Mouse (Mus musculus) layer of hippocampus, adult 9-10 months (tissue): Measurements from ENCODE around the gene Pax2.

ENCODE experiments used
- DNase-seq: peaks from one replicate; pipeline ENCODE4 v3.0.0; 2022; ENCODE audit warnings: low spot score

Gene Pax2

DNA sequence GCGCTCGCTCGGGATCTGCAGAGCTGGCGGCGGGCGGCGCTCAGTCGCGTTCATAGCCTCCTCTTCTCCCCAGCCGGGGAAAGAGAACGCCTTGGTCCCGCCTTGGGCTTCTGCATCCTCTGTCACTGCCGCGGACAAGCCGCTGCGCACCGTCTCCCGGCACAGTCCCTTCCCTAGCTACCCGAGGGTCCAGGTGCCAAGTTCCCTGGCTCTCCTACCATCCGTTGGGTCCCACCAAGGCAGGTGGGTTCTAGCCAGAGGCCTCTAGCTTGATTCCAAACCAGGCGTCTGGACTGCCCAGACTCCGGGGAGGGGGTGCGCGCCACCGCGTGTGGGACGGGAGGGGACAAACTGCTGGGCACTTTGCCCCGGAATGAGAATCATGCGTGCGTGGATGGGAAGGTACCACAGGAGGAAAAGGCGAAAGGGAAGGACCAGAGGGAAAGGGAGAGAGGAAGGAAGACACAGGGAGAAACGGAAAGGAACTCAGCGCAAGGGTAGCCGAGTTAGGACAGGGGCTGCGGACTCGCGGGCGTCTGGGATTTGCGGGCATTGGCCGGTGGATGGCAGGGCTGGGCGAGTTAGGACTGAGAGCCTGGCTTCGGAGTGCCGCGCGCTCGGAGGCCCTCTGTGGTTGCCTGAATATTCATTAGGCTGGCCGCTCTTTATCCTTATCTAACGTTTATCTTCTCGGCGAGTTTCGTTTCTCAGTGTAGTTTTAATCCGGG lies at the start of gene Pax2:
Gene Pax2 (plus strand): TSS at position 353 of the 728 bp plus-strand sequence.
- no peak for DNase-seq

GRCm38 (mm10) chr19:44708885-44709284 lies 47.0 kb upstream of the Pax2 start:
- no peak for DNase-seq

DNA sequence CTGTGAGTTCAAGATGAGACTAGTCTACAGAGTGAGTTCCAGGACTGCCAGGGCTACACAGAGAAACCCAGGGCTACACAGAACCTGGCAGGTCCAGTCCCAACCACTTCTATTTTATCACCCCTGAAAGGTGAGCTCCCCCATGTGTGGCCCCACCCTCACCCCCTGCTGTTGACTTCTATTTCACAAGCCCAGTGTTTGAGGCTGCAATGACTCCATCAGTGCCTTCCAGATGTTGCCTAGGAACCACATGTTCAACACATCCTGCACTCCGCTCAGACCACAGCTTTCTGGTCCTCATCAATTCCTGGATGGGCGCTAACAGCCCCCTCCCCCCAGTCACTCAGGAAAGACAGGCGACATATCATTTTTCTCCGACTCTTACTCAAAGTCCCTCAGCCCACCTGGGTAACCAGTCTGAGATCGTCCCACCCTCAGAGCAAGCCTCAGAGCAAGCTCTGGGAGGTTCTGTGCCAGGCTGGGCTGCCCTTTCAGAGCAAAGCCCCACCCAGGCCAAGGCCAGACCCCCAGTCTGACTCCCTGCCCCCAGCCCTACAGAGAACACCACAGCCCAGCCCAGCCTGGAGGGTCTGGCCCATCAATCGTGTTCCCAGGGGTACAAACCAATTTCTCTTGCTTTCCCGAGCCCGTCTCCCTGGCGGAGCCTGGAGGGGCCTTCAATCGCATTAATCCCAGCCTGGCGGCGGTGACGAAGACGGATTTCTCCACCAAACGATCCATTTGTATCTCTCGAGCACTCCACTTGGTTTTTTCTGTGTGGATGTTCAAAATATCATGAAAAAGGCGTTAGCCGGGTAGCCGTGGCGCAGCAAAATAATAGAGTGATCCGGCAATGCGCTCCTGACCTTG lies 38.9 kb upstream of the Pax2 start:
- no peak for DNase-seq

DNA sequence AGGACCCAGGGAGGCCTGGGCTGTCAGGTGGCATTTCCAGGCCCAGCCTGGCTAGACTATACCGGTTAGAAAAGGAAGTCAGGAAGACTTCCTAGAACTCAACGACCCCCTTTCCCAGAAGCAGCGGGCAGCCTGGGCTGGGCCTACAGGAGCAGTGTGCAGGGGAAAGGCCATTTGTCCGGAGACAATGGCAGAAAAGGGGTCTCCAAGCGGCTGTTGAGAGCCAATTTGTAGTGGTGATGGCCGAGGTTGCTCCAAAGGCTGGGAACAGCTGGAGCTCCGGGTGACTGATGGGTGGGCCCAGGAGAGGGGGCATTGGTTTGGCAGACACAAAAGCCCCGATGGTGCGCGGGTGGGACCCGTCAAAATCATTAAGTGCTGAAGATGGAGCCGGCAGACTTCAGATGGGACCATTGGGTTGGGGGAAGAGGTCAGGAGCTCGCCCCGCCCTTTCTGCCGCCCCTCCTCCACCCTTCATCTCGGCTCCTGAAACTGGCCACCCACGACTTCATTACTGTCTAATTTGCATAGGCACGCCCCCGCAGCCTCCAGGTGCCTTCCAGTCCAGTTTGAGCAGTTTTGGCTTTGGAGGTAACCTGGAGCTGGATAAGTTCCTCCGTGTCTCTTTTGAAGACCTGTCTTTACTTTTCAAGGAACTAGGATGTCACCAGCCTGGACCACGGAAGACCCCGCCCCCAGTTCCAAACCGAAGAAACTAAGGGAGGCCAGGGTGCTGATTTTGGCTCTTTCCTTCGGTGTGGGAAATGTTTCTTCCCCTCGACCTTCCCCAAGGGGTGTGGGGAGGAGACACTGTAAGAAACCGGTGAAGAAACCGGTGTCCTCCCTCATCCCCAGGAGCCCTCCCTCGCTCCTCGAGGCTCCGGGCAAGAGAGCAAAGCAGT lies 36.3 kb upstream of the Pax2 start:
- no peak for DNase-seq

DNA sequence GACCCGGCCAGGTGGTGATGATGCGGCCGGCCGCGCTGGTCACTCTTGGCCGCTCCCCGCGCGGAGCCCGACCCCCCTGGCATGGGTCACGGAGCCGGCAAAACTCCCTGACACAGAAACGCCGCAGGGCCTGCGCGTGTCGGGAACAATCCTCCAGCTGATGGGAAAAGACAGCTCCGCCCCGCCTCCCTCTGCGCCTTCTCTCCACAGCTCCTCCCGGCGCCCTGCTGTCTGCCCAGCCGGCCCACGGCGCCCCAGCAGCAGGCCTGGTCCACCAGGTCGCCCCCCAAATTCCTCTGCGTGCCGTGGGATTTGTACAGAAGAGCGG lies 35.7 kb upstream of the Pax2 start:
- DNase-seq = no peak

GRCm38 (mm10) chr19:44723611-44724440 lies 32.0 kb upstream of the Pax2 start:
- no peak for DNase-seq

- no peak for DNase-seq
These were observed 29.7 kb upstream of the Pax2 start for GRCm38 (mm10) chr19:44725951-44726791.

DNA sequence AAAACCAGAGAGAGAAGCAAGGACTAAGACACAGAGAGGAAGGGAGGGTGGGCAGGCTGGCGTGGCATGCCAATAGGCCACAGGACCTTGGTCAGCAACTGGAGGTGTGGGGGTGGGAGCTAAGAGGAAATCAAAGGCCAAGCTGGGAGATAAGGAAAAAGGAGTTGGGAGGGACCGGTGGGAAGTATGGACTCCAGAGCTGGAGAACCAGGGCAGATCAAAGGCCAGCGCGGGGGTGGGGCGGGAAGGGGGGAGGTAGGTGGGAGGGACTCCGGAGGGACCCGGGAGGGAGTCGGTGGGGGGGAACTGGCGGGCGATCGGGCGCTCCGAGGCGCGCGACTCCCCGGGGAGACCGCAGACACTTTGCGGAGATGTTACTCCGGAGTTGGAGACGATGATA lies 21.7 kb upstream of the Pax2 start:
- DNase-seq = no peak

- DNase-seq = no peak
These were observed 21.2 kb upstream of the Pax2 start for GRCm38 (mm10) chr19:44734682-44735081.

DNA sequence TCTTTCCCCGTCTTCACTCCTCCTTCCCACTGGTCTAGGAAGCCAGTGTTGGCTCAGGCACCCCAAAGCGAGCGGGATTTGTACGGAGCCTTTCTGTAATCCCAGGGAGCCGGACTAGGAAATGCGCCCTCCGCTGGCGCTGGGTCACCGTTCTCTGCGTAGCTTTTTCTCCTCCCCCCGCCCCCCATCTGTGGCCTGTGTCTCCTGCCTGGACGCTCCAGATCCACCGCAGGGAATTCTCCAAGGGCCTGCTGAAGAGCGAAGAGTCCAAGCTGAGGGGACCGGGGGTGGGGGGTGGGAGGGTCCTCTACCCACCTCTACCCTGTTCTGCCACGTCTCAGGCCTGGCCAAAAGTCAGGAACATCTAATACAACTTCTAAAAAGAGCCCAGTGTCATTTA lies 15.5 kb upstream of the Pax2 start:
- no peak for DNase-seq

GRCm38 (mm10) chr19:44741091-44741763 lies 14.6 kb upstream of the Pax2 start:
- DNase-seq = no peak

- no peak for DNase-seq
These were observed 14.1 kb upstream of the Pax2 start for GRCm38 (mm10) chr19:44741764-44742127.

GRCm38 (mm10) chr19:44742131-44743020 lies 13.5 kb upstream of the Pax2 start:
- no peak for DNase-seq

- no peak for DNase-seq
These were observed 12.8 kb upstream of the Pax2 start for GRCm38 (mm10) chr19:44743021-44743415.

GRCm38 (mm10) chr19:44743961-44744520 lies 11.8 kb upstream of the Pax2 start:
- DNase-seq = no peak

DNA sequence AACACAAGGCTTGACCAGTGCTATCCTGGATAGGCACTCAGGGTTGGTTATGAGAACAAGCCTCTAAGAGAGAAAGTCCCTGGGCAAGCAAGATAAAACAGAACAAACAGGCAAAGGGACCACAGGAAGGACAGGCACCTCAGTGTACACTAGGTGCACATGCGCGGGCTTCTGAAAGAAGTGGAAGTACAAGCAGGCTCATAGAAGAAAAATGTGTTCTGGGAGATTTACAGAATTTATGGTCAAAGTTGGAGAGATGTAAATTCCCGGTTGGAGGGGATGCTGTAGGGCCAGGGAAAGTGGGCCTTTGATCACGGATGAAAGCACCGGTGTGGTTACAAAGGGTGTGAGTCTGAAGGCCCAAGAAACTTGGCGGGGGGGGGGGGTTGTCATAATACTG lies 10.1 kb upstream of the Pax2 start:
- no peak for DNase-seq

DNA sequence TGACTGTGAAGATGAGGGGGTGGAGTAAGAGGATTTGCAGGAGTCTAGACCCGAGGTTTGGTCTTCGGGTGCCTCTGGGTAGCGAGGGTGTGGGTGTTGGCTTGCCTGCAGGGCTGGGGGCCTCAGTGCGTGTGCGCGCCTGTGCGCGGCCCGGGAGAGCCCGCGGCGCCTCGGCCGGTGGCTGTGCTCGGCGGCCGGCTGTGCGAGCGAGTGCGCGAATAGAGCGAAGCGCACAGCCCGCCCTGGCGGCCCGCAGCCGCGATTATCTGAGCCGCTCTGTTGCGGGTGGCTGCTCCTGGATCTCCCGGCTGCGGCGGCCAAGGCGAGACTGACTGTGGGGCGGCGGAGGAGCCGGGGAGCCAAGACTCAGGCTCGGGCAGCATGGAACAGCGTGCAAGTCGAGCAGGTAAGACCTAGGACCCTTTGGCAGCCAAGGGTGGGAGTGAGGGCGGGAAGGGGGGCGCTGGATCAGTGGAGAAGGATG lies 9.3 kb upstream of the Pax2 start:
- no peak for DNase-seq

DNA sequence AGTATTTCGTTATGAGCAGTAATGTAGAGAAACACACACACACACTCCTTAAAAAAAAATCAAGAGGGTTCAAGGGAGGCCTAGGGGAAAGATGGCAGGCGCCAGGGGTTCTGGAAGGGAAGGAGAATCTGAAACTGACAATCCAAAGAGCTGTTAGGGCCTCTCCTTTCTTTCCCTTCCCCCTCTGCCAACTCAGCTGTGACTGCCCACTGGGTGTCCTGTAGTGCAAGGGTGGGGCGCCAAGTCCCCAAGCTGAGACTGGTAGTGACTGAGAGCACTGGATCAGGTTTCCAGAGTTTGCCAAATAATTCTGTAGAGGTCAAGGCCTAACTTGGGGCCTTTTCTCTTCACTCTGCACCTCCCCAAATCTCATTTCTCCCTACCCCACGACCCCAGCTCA lies 8.4 kb upstream of the Pax2 start:
- DNase-seq = no peak

DNA sequence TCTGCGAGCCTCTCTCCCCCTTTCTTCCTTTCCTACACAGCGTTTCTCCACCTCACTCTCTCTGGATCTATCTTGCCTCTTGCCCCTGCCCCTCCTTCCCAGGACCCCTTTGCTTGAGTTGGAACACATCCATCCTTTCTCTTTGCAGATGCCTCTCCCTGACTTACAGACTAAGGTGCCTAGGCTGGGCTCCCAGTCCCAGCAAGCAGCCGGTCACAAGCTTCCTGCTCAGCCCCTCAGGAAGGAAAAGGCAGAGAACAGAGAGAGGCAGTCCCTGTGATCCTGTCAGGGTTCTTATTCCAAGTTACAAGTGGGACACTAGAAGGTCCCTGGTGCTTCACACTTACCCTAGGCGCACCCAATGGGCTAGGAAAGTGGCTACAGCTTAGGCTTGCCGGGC lies 7.6 kb upstream of the Pax2 start:
- no peak for DNase-seq
